In genomic region chr10:23686969-23687368, GRCm38 (mm10) we compare ENCODE assay signal across 9 mouse cellular contexts.
DNase-seq lines count a peak whose midpoint lies in the region; ATAC-seq and TF ChIP-seq lines count a peak whose summit lies in the region.
"Had no signal": no experiment of that assay in that cellular context is flagged by ENCODE, and none has a peak within 500 bp of the region (broad histone marks: within the 10 kb centered on the region; RNA-seq: fewer than 3 reads in every experiment).

No protein-coding gene starts in this region.

- no peaks in the 10 kb centered on the region for H3K4me1 ChIP-seq in intestine, embryonic 14.5 days (replicated peaks; ENCODE audit: control insufficient read depth, insufficient read depth, low read length)
- H3K4me1 ChIP-seq in intestine, postnatal 0 days (replicated peaks; ENCODE audit: control insufficient read depth, insufficient read depth, low read length): no peaks in the 10 kb centered on the region
- no peaks in the 10 kb centered on the region for H3K4me1 ChIP-seq in CH12.LX (ENCODE audit: control insufficient read depth in 1 of 2, insufficient read depth in 2 of 2)
- H3K4me1 ChIP-seq in cortical plate, adult 2 months (ENCODE audit: control insufficient read depth, insufficient read depth, low read length): no peaks in the 10 kb centered on the region
- H3K4me1 ChIP-seq in limb, embryonic 15.5 days: peaks cover 7% of the 10 kb centered on the region; the same call in 1 of the 2 replicates
- H3K4me1 ChIP-seq: liver, embryonic 13.5 days had no signal

- TF ChIP-seq POLR2A in CH12.LX (IDR thresholded peaks at IDR 0.05; ENCODE audit: low read depth, low read length): no peak
- no peak for TF ChIP-seq POLR2A in cortical plate, adult 2 months (IDR thresholded peaks at IDR 0.05; ENCODE audit: extremely low read depth, insufficient read depth, low read length)

- peak overlapping the region; percentile 25; the same call in 1 of the 2 replicates for H3K4me2 ChIP-seq in intestine, embryonic 14.5 days (ENCODE audit: low read length)
- no peak overlapping the region for H3K4me2 ChIP-seq in intestine, postnatal 0 days (replicated peaks; ENCODE audit: low read depth)
- H3K4me2 ChIP-seq in CH12.LX (ENCODE audit: insufficient read depth, low read depth, poor library complexity, severe bottlenecking): 0 out of 2 replicates have a peak overlapping the region, but pooled peaks have one; percentile 29
- H3K4me2 ChIP-seq in limb, embryonic 15.5 days: 0 out of 2 replicates have a peak overlapping the region, but pooled peaks have one; percentile 12
- H3K4me2 ChIP-seq: liver, embryonic 13.5 days had no signal

- dilution Hi-C loops in CH12.LX (cut with MboI; ENCODE audit: extremely low pct_ligation_motif_present, extremely low pct_unique_long_range_greater_than_20kb, low sequenced_read_pairs): no loop called here

- TF ChIP-seq RAD21 in CH12.LX (IDR thresholded peaks at IDR 0.05; ENCODE audit: low read depth, low read length): no peak

- no peak for DNase-seq in intestine, embryonic 14.5 days (ENCODE audit: low spot score)
- no peak for DNase-seq in CH12.LX (ENCODE audit: extremely low read depth)
- DNase-seq in right cerebral cortex, postnatal 4 days: no peak
- DNase-seq in urinary bladder, adult 18-20 months (ENCODE audit: low spot score in 2 of 2): no peak
- DNase-seq: liver, embryonic 13.5 days had no signal

- no peaks in the 10 kb centered on the region for H3K36me3 ChIP-seq in intestine, embryonic 14.5 days (ENCODE audit: control insufficient read depth, insufficient read depth, low read length)
- no peaks in the 10 kb centered on the region for H3K36me3 ChIP-seq in intestine, postnatal 0 days (ENCODE audit: control insufficient read depth, insufficient read depth)
- no peaks in the 10 kb centered on the region for H3K36me3 ChIP-seq in CH12.LX (replicated peaks in 1 of 2; ENCODE audit: control insufficient read depth in 1 of 2, insufficient read depth in 1 of 2, low read length in 1 of 2)
- no peaks in the 10 kb centered on the region for H3K36me3 ChIP-seq in limb, embryonic 15.5 days
- H3K36me3 ChIP-seq: liver, embryonic 13.5 days had no signal

- in situ Hi-C loops in CH12.LX (cut with MboI; ENCODE audit: low pct_ligation_motif_present, low pct_unique_long_range_greater_than_20kb, low sequenced_read_pairs): no loop called here

- H3K79me2 ChIP-seq in CH12.LX (replicated peaks; ENCODE audit: control insufficient read depth, extremely low read depth, insufficient read depth, poor library complexity, severe bottlenecking): no peaks in the 10 kb centered on the region

- no peak overlapping the region for H3K9ac ChIP-seq in intestine, embryonic 14.5 days (ENCODE audit: low read length)
- no peak overlapping the region for H3K9ac ChIP-seq in intestine, postnatal 0 days (ENCODE audit: low read depth, low read length)
- no peak overlapping the region for H3K9ac ChIP-seq in CH12.LX (ENCODE audit: insufficient read depth, low read depth)
- no peak overlapping the region for H3K9ac ChIP-seq in limb, embryonic 15.5 days
- H3K9ac ChIP-seq: liver, embryonic 13.5 days had no signal

- TF ChIP-seq CTCF in intestine, postnatal 0 days (IDR thresholded peaks at IDR 0.05; ENCODE audit: low read depth): no peak
- TF ChIP-seq CTCF in CH12.LX (conservative IDR thresholded peaks at IDR 0.05 in 1 of 2, IDR thresholded peaks at IDR 0.05 in 1 of 2; ENCODE audit: low read depth in 2 of 2, low read length in 2 of 2): no peak
- TF ChIP-seq CTCF in cortical plate, adult 2 months (IDR thresholded peaks at IDR 0.05; ENCODE audit: extremely low read depth, insufficient read depth, low read length): no peak

- no peaks in the 10 kb centered on the region for H3K27me3 ChIP-seq in intestine, embryonic 14.5 days (replicated peaks; ENCODE audit: control insufficient read depth, insufficient read depth, low read length)
- H3K27me3 ChIP-seq in intestine, postnatal 0 days (replicated peaks; ENCODE audit: control insufficient read depth, insufficient read depth, low read length): no peaks in the 10 kb centered on the region
- no peaks in the 10 kb centered on the region for H3K27me3 ChIP-seq in CH12.LX (replicated peaks)
- H3K27me3 ChIP-seq in limb, embryonic 15.5 days: no peaks in the 10 kb centered on the region
- H3K27me3 ChIP-seq: liver, embryonic 13.5 days had no signal

- WGBS in intestine, embryonic 14.5 days: 42% methylated on average over 10 of the region's 10 CpGs
- 55% methylated on average over 10 of the region's 10 CpGs for WGBS in intestine, postnatal 0 days
- WGBS in limb, embryonic 15.5 days: 30% methylated on average over 10 of the region's 10 CpGs

- H3K9me3 ChIP-seq in intestine, embryonic 14.5 days (ENCODE audit: control insufficient read depth, low read length): no peaks in the 10 kb centered on the region
- no peaks in the 10 kb centered on the region for H3K9me3 ChIP-seq in intestine, postnatal 0 days (ENCODE audit: control insufficient read depth)
- H3K9me3 ChIP-seq in CH12.LX (replicated peaks; ENCODE audit: low read length): no peaks in the 10 kb centered on the region
- no peaks in the 10 kb centered on the region for H3K9me3 ChIP-seq in limb, embryonic 15.5 days
- H3K9me3 ChIP-seq: liver, embryonic 13.5 days had no signal

- no peak for TF ChIP-seq EP300 in CH12.LX (IDR thresholded peaks at IDR 0.05; ENCODE audit: low read length)

- peak overlapping the region; percentile 60; the same call in 1 of the 2 replicates for H3K27ac ChIP-seq in intestine, embryonic 14.5 days (ENCODE audit: low read depth)
- no peak overlapping the region for H3K27ac ChIP-seq in intestine, postnatal 0 days (ENCODE audit: low read depth, low read length)
- H3K27ac ChIP-seq in CH12.LX (ENCODE audit: insufficient read depth, low read depth): no peak overlapping the region
- no peak overlapping the region for H3K27ac ChIP-seq in cortical plate, adult 2 months (ENCODE audit: insufficient read depth, low read length)
- 0 out of 2 replicates have a peak overlapping the region, but pooled peaks have one; percentile 43 for H3K27ac ChIP-seq in limb, embryonic 15.5 days
- H3K27ac ChIP-seq: liver, embryonic 13.5 days had no signal

- no peak for ATAC-seq in intestine, embryonic 14.5 days (replicated peaks; ENCODE audit: low FRiP score, low TSS enrichment, low read depth)
- ATAC-seq in intestine, postnatal 0 days: no peak
- ATAC-seq in limb, embryonic 15.5 days (ENCODE audit: insufficient number of reproducible peaks, low FRiP score, low TSS enrichment, low read depth): no peak
- ATAC-seq in erythroid progenitor cell, adult 5-6 weeks (replicated peaks; ENCODE audit: low FRiP score, poor library complexity, severe bottlenecking): no peak

- peak overlapping the region; percentile 10; the same call in 1 of the 2 replicates for H3K4me3 ChIP-seq in intestine, embryonic 14.5 days (ENCODE audit: low read depth, low read length)
- H3K4me3 ChIP-seq in intestine, postnatal 0 days (ENCODE audit: low read depth, low read length): no peak overlapping the region
- no peak overlapping the region for H3K4me3 ChIP-seq in CH12.LX (replicated peaks in 1 of 3; ENCODE audit: low read depth in 2 of 3, low read length in 2 of 3, poor library complexity in 1 of 3)
- peak overlapping the region; percentile 34; the same call in 1 of the 2 replicates for H3K4me3 ChIP-seq in cortical plate, adult 2 months (ENCODE audit: insufficient read depth, low read length)
- H3K4me3 ChIP-seq in limb, embryonic 15.5 days: 0 out of 2 replicates have a peak overlapping the region, but pooled peaks have one; percentile 10
- H3K4me3 ChIP-seq: liver, embryonic 13.5 days had no signal

TF ChIP-seq in CH12.LX, 34 proteins besides CTCF, POLR2A, EP300 and RAD21:
- TF ChIP-seq MYC (IDR thresholded peaks at IDR 0.05; ENCODE audit: low read depth, low read length): no peak
- no peak for TF ChIP-seq USF1 (IDR thresholded peaks at IDR 0.05; ENCODE audit: low read depth, low read length)
- no peak for TF ChIP-seq ELF1 (IDR thresholded peaks at IDR 0.05; ENCODE audit: low read depth, low read length)
- TF ChIP-seq TBP (conservative IDR thresholded peaks at IDR 0.05; ENCODE audit: low read depth, low read length): no peak
- TF ChIP-seq MAX (IDR thresholded peaks at IDR 0.05; ENCODE audit: low read length): no peak
- no peak for TF ChIP-seq NRF1 (IDR thresholded peaks at IDR 0.05; ENCODE audit: low read depth, low read length)
- TF ChIP-seq CHD2 (IDR thresholded peaks at IDR 0.05; ENCODE audit: low read length): no peak
- TF ChIP-seq ZMIZ1 (IDR thresholded peaks at IDR 0.05; ENCODE audit: low read depth, low read length): no peak
- no peak for TF ChIP-seq MEF2A (IDR thresholded peaks at IDR 0.05; ENCODE audit: borderline replicate concordance, low read depth, low read length)
- TF ChIP-seq USF2 (conservative IDR thresholded peaks at IDR 0.05; ENCODE audit: low read depth, low read length): no peak

Comparison
In these comparisons a context has a peak if more than half of its experiments do, and no peak if none do; other contexts are left out.
1. H3K27ac ChIP-seq: peak in intestine, embryonic 14.5 days (single experiment) and limb, embryonic 15.5 days (single experiment); none in intestine, postnatal 0 days (single experiment), CH12.LX (single experiment) and cortical plate, adult 2 months (single experiment).
2. H3K4me3 ChIP-seq: peak in intestine, embryonic 14.5 days (single experiment), cortical plate, adult 2 months (single experiment) and limb, embryonic 15.5 days (single experiment); none in intestine, postnatal 0 days (single experiment) and CH12.LX (0 of 3).